Mouse (Mus musculus) hindbrain, postnatal 0 days (tissue): ENCODE results near the gene Edn1. TPM values are rescaled to one million over a fixed set of nuclear protein-coding genes. Genes with fewer than 3 reads are reported as not detected.

ENCODE experiments used
- ATAC-seq: fragments of 200-750 bp; cut with Nextera tagmentation; 2 replicates; pipeline ENCODE4 v1.8.0; 2017; ENCODE audit warnings: mild to moderate bottlenecking, moderate TSS enrichment, moderate library complexity
- DNase-seq: peaks from one replicate; pipeline ENCODE4 v3.0.0-alpha.2; 2015; ENCODE audit warnings: low spot score
- H3K27ac ChIP-seq: fragments of 300-500 bp; sonication (generic); 2 replicates; pipeline ENCODE4 v1.5.1; 2014; ENCODE audit warnings: mild to moderate bottlenecking
- H3K27me3 ChIP-seq: fragments of 300-500 bp; sonication (generic); 2 replicates; pipeline ENCODE4 v1.6.1; 2014; ENCODE audit warnings: low read length, mixed read lengths; ENCODE audit not compliant: insufficient read depth
- H3K36me3 ChIP-seq: fragments of 300-500 bp; sonication (generic); 2 replicates; pipeline ENCODE4 v1.6.1; 2014; ENCODE audit warnings: low read length, mixed read lengths; ENCODE audit not compliant: insufficient read depth
- H3K4me1 ChIP-seq: fragments of 300-500 bp; sonication (generic); 2 replicates; pipeline ENCODE4 v1.6.1; 2014; ENCODE audit warnings: antibody characterized with exemption, low read length, mixed read lengths; ENCODE audit not compliant: insufficient read depth
- H3K4me2 ChIP-seq: fragments of 300-500 bp; sonication (generic); 2 replicates; pipeline ENCODE4 v1.6.1; 2014; ENCODE audit warnings: low read depth, mild to moderate bottlenecking, low read length, moderate library complexity, mixed read lengths
- H3K4me3 ChIP-seq: fragments of 300-500 bp; sonication (generic); 2 replicates; pipeline ENCODE4 v1.5.1; 2014; ENCODE audit warnings: low read length
- H3K9ac ChIP-seq: fragments of 300-500 bp; sonication (generic); replicated peaks from 2 replicates; pipeline ENCODE4 v1.6.1; 2014; ENCODE audit warnings: mild to moderate bottlenecking, low read length, moderate library complexity, mixed read lengths
- H3K9me3 ChIP-seq: fragments of 300-500 bp; sonication (generic); 2 replicates; pipeline ENCODE4 v1.6.1; 2016; ENCODE audit warnings: low read length, mixed read lengths
- CTCF ChIP-seq: IDR thresholded peaks from 2 replicates; pipeline ENCODE4 v1.5.1; 2016; ENCODE audit warnings: antibody characterized with exemption, control low read depth, low read depth
- WGBS: fragments of 180-500 bp; shearing (Covaris S2); extraction: QIAGEN DNeasy Blood & Tissue Kit; methylation state at CpG from one replicate; pipeline ENCODE4 v1.1.7; 2014; 5-methylcytosine and 5-hydroxymethylcytosine counted together
- polyA plus RNA-seq: library from polyadenylated mRNA; unstranded; fragments of >200 nt; fragmentation: Nextera tagmentation; extraction: Ambion mirVana; gene quantifications from 2 replicates; pipeline ENCODE4 v1.2.1, GENCODE M21; 2015
- total RNA-seq: library from RNA; depleted of rRNA; stranded (reverse); fragments of >200 nt; gene quantifications from 2 replicates; pipeline ENCODE4 v1.2.3, GENCODE M21; 2014

Gene Edn1
- total and polyA plus RNA-seq, 2 experiments from 2014 or later, result 3.0 to 3.3 TPM

GRCm38 (mm10) chr13:42301961-42302861 lies 935 bp downstream of the Edn1 start:
- no peaks in the 10 kb centered on the region for H3K36me3 ChIP-seq
- peak overlapping the region; percentile 33 for H3K4me3 ChIP-seq
- peak overlapping the region; percentile 73 for H3K4me2 ChIP-seq
- H3K9ac ChIP-seq, result no peak overlapping the region
- 0 out of 2 replicates have a peak, but pooled peaks cover 5% of the 10 kb centered on the region for H3K4me1 ChIP-seq
- ATAC-seq (no peak), DNase-seq (peak; percentile 31)
- peak; percentile 54 for TF ChIP-seq CTCF
- WGBS, result 6% methylated on average over 27 of the region's 27 CpGs
- H3K27me3 ChIP-seq, result 0 out of 2 replicates have a peak, but pooled peaks cover 4% of the 10 kb centered on the region
- H3K27ac ChIP-seq, result no peak overlapping the region
- H3K9me3 ChIP-seq, result no peaks in the 10 kb centered on the region

DNA sequence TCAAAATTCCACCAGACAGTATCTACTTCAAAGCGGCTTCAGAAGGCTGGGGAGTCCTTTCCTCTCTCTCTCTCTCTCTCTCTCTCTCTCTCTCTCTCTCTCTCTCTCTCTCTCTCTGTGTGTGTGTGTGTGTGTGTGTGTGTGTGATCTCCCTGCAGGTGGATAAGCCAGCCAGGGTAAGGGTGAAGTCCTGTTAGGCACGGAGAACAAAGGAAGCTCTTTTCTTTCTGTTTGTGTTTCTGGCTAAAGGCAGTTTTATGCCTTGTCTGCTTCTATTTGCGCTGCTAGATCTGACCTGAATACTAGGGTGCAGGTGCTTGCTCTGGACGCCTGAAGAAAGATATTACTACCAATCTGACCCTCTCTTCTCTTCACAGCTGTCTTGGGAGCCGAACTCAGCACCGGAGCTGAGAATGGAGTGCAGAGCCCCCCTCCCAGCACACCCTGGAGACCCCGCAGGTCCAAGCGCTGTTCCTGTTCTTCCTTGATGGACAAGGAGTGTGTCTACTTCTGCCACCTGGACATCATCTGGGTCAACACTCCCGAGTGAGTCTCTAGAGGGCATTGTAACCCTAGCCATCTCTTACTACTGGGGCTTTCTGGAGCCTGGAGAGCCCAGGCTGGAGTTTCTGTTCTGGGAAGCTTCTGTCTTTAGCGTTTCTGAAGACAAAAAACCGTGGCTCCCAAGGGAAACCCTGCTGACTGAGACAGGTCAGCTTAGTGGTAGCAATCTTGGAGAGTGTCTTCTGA lies 2.1 kb downstream of the Edn1 start:
- Histone ChIP-seq H3K36me3 (no peaks in the 10 kb centered on the region), H3K27me3 (0 out of 2 replicates have a peak, but pooled peaks cover 4% of the 10 kb centered on the region), H3K4me2 (peak overlapping the region; percentile 73; the same call in 1 of the 2 replicates), H3K27ac (no peak overlapping the region), H3K4me1 (0 out of 2 replicates have a peak, but pooled peaks cover 5% of the 10 kb centered on the region), H3K4me3 (no peak overlapping the region), H3K9ac (no peak overlapping the region), H3K9me3 (no peaks in the 10 kb centered on the region)
- TF ChIP-seq CTCF, result no peak
- DNase-seq, result no peak
- 35% methylated on average over 11 of the region's 11 CpGs for WGBS
- ATAC-seq, result no peak

- Histone ChIP-seq H3K27me3 (0 out of 2 replicates have a peak, but pooled peaks cover 4% of the 10 kb centered on the region), H3K27ac (no peak overlapping the region), H3K36me3 (no peaks in the 10 kb centered on the region), H3K9ac (no peak overlapping the region), H3K4me2 (no peak overlapping the region), H3K4me3 (no peak overlapping the region), H3K9me3 (no peaks in the 10 kb centered on the region), H3K4me1 (0 out of 2 replicates have a peak, but pooled peaks cover 5% of the 10 kb centered on the region)
- DNase-seq, result no peak
- no peak for TF ChIP-seq CTCF
- 74% methylated on average over 8 of the region's 8 CpGs for WGBS
- ATAC-seq, result no peak
These were observed 2.9 kb downstream of the Edn1 start for GRCm38 (mm10) chr13:42304139-42304538.

DNA sequence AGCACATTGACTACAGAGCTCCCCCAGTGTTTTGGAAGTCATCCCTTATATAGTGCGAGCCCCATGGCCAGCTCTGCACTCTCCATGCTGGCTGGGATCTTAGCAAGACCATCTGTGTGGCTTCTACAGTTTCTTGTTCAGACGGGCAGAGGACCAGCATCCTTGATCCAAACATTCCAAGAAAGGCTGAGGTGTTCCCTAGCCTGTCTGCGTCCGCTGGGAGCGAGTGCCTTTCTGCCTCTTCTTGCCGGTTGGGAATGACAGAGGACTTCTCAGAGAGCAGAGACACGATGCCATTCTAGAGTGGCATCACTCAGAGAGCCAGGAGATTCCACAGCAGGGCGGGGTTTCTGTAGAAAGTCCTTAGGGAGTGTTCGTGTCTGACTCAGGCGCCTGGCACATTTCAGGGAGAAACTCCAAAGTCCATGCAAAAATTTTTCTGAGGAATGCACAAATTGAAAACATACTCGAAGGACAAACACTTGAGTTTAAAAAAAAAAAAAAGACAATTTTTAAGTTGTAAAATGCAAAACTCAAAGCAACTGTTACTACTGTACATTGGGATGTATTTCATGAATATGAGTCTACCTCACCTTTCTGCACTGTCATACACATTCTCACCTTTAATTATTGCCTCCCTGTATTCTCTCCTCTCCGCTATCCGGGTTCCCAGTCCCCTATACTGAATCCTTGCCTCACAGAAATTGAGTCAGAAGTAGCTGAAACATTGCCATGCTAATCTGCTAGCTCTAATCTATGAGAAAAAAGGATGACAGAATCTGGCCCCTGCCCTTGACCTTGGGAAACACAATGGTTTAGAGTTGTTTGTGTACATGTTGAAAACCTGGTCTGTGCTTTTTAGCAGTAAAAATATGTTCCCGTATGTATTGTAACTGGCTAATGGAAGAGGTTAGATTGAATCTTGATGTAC lies 5.9 kb downstream of the Edn1 start:
- Histone ChIP-seq H3K27me3 (no peaks in the 10 kb centered on the region), H3K9me3 (no peaks in the 10 kb centered on the region), H3K9ac (no peak overlapping the region), H3K4me3 (no peak overlapping the region), H3K4me1 (no peaks in the 10 kb centered on the region), H3K27ac (no peak overlapping the region), H3K36me3 (no peaks in the 10 kb centered on the region), H3K4me2 (no peak overlapping the region)
- TF ChIP-seq CTCF, result no peak
- 73% methylated on average over 14 of the region's 14 CpGs for WGBS
- DNase-seq (no peak), ATAC-seq (no peak)

GRCm38 (mm10) chr13:42308368-42309103 lies 7.3 kb downstream of the Edn1 start:
- H3K9ac ChIP-seq, result no peak overlapping the region
- ATAC-seq (no peak), DNase-seq (no peak)
- H3K4me1 ChIP-seq, result no peaks in the 10 kb centered on the region
- no peak overlapping the region for H3K4me2 ChIP-seq
- H3K4me3 ChIP-seq, result no peak overlapping the region
- H3K9me3 ChIP-seq, result no peaks in the 10 kb centered on the region
- H3K36me3 ChIP-seq, result no peaks in the 10 kb centered on the region
- 77% methylated on average over 16 of the region's 16 CpGs for WGBS
- no peak for TF ChIP-seq CTCF
- H3K27me3 ChIP-seq, result no peaks in the 10 kb centered on the region
- H3K27ac ChIP-seq, result no peak overlapping the region
